Mouse (Mus musculus) ES-E14 (cell line): ENCODE data around the gene Slc22a20. TPM values are rescaled to one million over a fixed set of nuclear protein-coding genes. Genes with fewer than 3 reads are reported as not detected.

Experiments
- DNase-seq: peaks from one replicate; pipeline ENCODE4 v3.0.0-alpha.2; 2013; ENCODE audit warnings: low read depth, low spot score
- H3K27ac ChIP-seq: 2 replicates; pipeline ENCODE4 v1.5.1; 2012; ENCODE audit warnings: low read depth, mild to moderate bottlenecking, low read length, moderate library complexity, mixed read lengths; ENCODE audit not compliant: poor library complexity, insufficient read depth, severe bottlenecking
- H3K36me3 ChIP-seq: 2 replicates; pipeline ENCODE4 v1.6.1; 2012; ENCODE audit warnings: mild to moderate bottlenecking, low read length, moderate library complexity, mixed read lengths; ENCODE audit not compliant: control insufficient read depth, poor library complexity, insufficient read depth, severe bottlenecking
- H3K4me1 ChIP-seq, 2 experiments: fragments of 150-350 bp in 1 of 2; sonication (generic) in 1 of 2; 2 replicates each; pipeline ENCODE4 v1.6.1; 2012; ENCODE audit warnings: low read length in 2 of 2, mild to moderate bottlenecking in 1 of 2, mixed read lengths in 1 of 2; ENCODE audit not compliant: control insufficient read depth in 2 of 2, insufficient read depth in 2 of 2, poor library complexity in 1 of 2
- H3K4me3 ChIP-seq, 2 experiments: fragments of 150-350 bp in 1 of 2; sonication (generic) in 1 of 2; 2 replicates each; pipeline ENCODE4 v1.5.1; 2012; ENCODE audit warnings: low read length in 2 of 2, low read depth in 1 of 2, mild to moderate bottlenecking in 1 of 2, mixed read lengths in 1 of 2; ENCODE audit not compliant: insufficient read depth in 1 of 2, poor library complexity in 1 of 2, severe bottlenecking in 1 of 2
- H3K9ac ChIP-seq: 2 replicates; pipeline ENCODE4 v1.6.1; 2012; ENCODE audit warnings: low read depth, mild to moderate bottlenecking, low read length, mixed read lengths; ENCODE audit not compliant: poor library complexity, insufficient read depth, severe bottlenecking
- H3K9me3 ChIP-seq: fragments of 150-350 bp; sonication (generic); 2 replicates; pipeline ENCODE4 v1.6.1; 2012; ENCODE audit warnings: low read depth, mild to moderate bottlenecking, low read length; ENCODE audit not compliant: control insufficient read depth, insufficient read depth
- CHD2 ChIP-seq: IDR thresholded peaks from 2 replicates; pipeline ENCODE4 v1.6.1; 2014; ENCODE audit warnings: mild to moderate bottlenecking, low read depth, low read length, inconsistent platforms
- HCFC1 ChIP-seq: IDR thresholded peaks from 2 replicates; pipeline ENCODE4 v1.6.1; 2012; ENCODE audit warnings: low read length, inconsistent platforms, borderline replicate concordance; ENCODE audit not compliant: insufficient read depth
- MAFK ChIP-seq: IDR thresholded peaks from 2 replicates; pipeline ENCODE4 v1.6.1; 2014; ENCODE audit warnings: mild to moderate bottlenecking, low read depth, low read length, inconsistent platforms; ENCODE audit not compliant: insufficient read depth
- ZC3H11A ChIP-seq: IDR thresholded peaks from 2 replicates; pipeline ENCODE4 v1.6.1; 2012; ENCODE audit warnings: low read depth, mild to moderate bottlenecking, inconsistent platforms, low read length, borderline replicate concordance
- ZNF384 ChIP-seq: IDR thresholded peaks from 2 replicates; pipeline ENCODE4 v1.6.1; 2012; ENCODE audit warnings: low read depth, low read length, inconsistent platforms
- in situ Hi-C, 2 experiments: fragments of 600-800 bp; cut with MboI; formaldehyde crosslinking; loops; one replicate each; pipeline ENCODE4 v1.15.1; 2025; ENCODE audit warnings: low sequenced_read_pairs in 2 of 2, inconsistent platforms in 1 of 2; ENCODE audit not compliant: unreplicated experiment in 2 of 2
- total RNA-seq: library from RNA; depleted of rRNA; stranded (reverse); fragments of 300-350 nt; gene quantifications from 2 replicates; pipeline ENCODE4 v1.2.3, GENCODE M21; 2012

Slc22a20 gene
- total RNA-seq, 1 experiment, result 0.54 TPM

DNA sequence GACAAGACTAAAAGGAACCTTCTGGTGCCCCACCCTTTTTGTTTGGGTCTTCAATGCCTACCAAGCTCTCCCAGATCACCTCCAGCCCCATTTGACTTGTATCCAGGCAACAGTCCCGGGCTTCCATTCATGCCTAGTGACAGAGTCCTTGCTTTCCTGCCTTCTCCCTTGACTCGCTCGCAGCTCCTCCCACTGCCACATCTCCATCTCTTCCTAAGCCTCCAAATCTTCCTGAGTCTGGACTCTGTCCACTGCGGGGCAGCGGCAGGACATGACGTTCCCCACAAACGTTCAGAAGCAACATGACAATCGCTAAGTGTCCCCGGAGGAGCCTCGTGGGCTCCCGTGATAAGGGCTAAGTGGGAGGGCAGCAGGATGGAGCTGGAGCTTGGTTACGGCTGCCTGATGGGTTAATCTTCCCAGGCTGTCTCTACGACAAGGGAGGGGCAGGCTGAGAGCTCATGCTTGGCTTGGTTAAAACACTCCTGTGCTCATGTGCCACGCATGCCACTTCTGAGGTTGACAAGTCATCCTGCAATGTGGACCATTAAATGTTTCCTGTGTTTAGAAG is 48.0 kb downstream of the Slc22a20 start:
- no peak for TF ChIP-seq CHD2
- no peak for TF ChIP-seq ZNF384
- no peak for TF ChIP-seq ZC3H11A
- no peak for TF ChIP-seq MAFK
- no peak for TF ChIP-seq HCFC1
- no peak overlapping the region for H3K27ac ChIP-seq
- H3K9me3 ChIP-seq, result no peaks in the 10 kb centered on the region
- no peak overlapping the region for H3K9ac ChIP-seq
- peaks cover 33% of the 10 kb centered on the region for H3K36me3 ChIP-seq
- no peak for DNase-seq
- peaks cover 0 to 1% of the 10 kb centered on the region in 2 experiments; a peak in 1 of 4 replicates for H3K4me1 ChIP-seq
- H3K4me3 ChIP-seq, result no peak overlapping the region
- in situ Hi-C loops, result no loop called here

DNA sequence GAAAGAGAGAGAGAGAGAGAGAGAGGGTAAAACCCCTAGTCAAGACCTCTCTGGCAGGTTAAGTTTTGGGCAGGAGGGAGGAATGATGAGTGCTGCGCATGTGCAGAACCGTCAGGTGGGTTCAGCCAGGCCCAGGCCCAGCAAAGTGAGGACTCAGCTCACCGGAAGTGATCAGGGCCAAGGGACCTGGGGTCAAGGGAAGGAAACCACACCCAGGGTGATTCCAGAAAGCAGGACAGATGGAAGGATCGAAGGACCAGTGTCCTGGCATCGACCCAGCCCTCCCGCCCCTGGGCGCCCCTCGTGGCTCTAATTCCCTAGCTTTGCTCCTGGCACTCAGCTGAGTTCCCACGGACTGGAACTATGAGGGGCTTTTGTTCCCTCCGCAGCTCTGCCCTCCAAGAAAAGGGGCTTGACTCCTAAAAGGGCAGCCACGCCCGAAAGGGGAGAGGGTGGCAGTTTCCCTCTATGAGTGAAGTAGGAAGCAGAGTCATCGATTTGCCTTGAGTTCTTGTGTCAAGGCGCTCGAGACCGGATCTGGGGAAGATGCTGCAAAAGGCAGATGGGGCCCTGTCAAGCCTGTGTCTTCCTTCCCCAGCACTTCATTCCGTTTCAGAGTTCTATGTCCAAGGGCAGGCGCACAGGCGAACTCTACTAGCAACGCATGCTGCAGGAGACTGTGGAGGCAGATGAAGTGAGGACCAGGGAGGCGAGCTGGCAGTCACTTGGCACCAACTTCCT is 48.7 kb downstream of the Slc22a20 start:
- Histone ChIP-seq H3K9ac (no peak overlapping the region), H3K4me3 (no peak overlapping the region), H3K9me3 (no peaks in the 10 kb centered on the region), H3K36me3 (peaks cover 27% of the 10 kb centered on the region), H3K27ac (no peak overlapping the region), H3K4me1 (peaks cover 0 to 1% of the 10 kb centered on the region in 2 experiments; a peak in 1 of 4 replicates)
- TF ChIP-seq HCFC1 (no peak), ZC3H11A (no peak), CHD2 (no peak), MAFK (no peak), ZNF384 (no peak)
- no peak for DNase-seq
- in situ Hi-C loops, result no loop called here

DNA sequence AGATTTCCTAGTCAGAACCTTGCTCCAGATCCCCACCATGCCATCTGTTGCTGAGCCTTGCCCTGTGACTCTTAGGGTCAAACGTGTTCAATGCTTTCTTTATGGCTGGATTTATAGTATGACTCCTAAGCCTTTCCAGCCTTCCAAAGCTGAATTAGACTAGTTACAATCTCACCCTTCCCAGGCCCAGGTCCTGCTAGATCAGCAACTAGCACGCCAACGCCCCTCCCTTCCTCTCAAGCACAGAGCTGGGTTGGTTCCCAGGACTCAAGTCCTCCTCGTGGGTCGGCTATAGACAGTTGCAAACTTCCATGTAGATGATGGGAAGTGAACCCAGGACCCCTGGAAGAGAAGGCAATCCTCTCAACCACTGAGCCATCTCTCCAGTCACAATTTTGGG is 50.3 kb downstream of the Slc22a20 start:
- Histone ChIP-seq H3K9me3 (no peaks in the 10 kb centered on the region), H3K27ac (no peak overlapping the region), H3K4me3 (no peak overlapping the region), H3K9ac (no peak overlapping the region), H3K4me1 (peaks cover 0 to 1% of the 10 kb centered on the region in 2 experiments; a peak in 1 of 4 replicates), H3K36me3 (peaks cover 13% of the 10 kb centered on the region)
- TF ChIP-seq CHD2 (no peak), ZNF384 (no peak), MAFK (no peak), ZC3H11A (no peak), HCFC1 (no peak)
- in situ Hi-C loops, result no loop called here
- no peak for DNase-seq

DNA sequence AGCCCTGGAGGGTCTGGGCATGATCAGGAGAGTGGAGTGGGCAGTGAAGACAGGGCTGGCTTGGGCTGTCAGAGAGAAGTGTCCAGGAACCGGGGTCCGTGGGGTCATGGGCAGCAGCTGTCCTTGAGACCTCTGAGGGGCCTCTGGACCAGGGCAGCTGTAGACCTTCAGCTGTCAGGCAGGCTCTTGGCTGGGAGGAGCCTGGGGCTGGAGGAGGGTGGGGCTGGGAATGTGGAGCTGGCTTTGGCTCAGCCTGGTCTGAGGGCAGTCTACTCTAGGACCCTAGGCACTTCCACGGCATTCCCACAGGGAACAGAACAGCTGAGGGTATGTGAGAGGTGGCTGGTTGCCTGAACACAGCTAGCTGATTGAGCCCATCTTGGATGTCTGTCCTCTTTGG is 50.7 kb downstream of the Slc22a20 start:
- no peak for TF ChIP-seq CHD2
- no peak for TF ChIP-seq HCFC1
- TF ChIP-seq ZNF384, result no peak
- TF ChIP-seq ZC3H11A, result no peak
- no peak for TF ChIP-seq MAFK
- no peaks in the 10 kb centered on the region for H3K9me3 ChIP-seq
- in situ Hi-C loops, result no loop called here
- H3K4me3 ChIP-seq, result no peak overlapping the region
- peaks cover 9% of the 10 kb centered on the region for H3K36me3 ChIP-seq
- H3K9ac ChIP-seq, result no peak overlapping the region
- DNase-seq, result no peak
- H3K4me1 ChIP-seq, result peaks cover 0 to 1% of the 10 kb centered on the region in 2 experiments; a peak in 1 of 4 replicates
- H3K27ac ChIP-seq, result no peak overlapping the region
